26 mouse cellular contexts compared by ENCODE assay signal in the genomic region with DNA sequence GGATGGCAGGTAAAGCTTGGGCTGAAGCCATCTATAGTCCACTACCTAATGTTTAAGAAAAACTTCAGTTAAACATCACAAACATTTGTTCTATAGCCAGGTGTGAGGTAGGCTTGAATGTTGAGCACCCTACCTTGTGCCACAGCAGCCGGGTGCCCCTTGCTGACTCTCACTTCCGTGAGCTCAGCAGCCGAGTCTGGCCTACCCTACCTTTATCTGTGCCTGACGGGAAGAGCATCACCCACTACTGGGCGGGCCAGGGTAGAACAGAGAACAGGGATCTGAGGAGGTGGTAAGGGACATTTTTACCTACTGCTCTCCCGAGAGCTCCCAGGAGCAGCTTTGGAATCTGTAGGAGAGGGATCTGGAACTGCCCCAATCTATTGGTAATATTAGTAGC. TPM values are rescaled to one million over a fixed set of nuclear protein-coding genes. Genes with fewer than 3 reads are reported as not detected.
A peak's percentile ranks its signal among the peaks of the same experiment; 100 is the strongest.
DNase-seq lines count a peak whose midpoint lies in the region; ATAC-seq and TF ChIP-seq lines count a peak whose summit lies in the region.
"Had no signal": no experiment of that assay in that cellular context is flagged by ENCODE, and none has a peak within 500 bp of the region (broad histone marks: within the 10 kb centered on the region; RNA-seq: fewer than 3 reads in every experiment).

No protein-coding gene starts in this region.

- no peak overlapping the region for H3K9ac ChIP-seq in hindbrain, embryonic 15.5 days
- H3K9ac ChIP-seq in hindbrain, embryonic 12.5 days, result no peak overlapping the region
- H3K9ac ChIP-seq in midbrain, postnatal 0 days (replicated peaks; ENCODE audit: low read length, poor library complexity, severe bottlenecking), result peak overlapping the region; percentile 24; the same call in 1 of the 2 replicates
- H3K9ac ChIP-seq: limb, embryonic 13.5 days had no signal

- H3K4me3 ChIP-seq in hindbrain, embryonic 15.5 days, result no peak overlapping the region
- H3K4me3 ChIP-seq in hindbrain, embryonic 12.5 days, result no peak overlapping the region
- no peak overlapping the region for H3K4me3 ChIP-seq in midbrain, postnatal 0 days (ENCODE audit: low read depth, low read length)
- H3K4me3 ChIP-seq: forebrain, embryonic 15.5 days; gastrocnemius, adult 2 months; left cerebral cortex, adult 2 months; limb, embryonic 13.5 days; megakaryocyte, embryonic 14.5 days had no signal

- ATAC-seq in hindbrain, embryonic 15.5 days (ENCODE audit: low FRiP score, low read depth), result no peak
- ATAC-seq in hindbrain, embryonic 12.5 days (ENCODE audit: low FRiP score), result no peak
- ATAC-seq in activated CD4-positive, CD25-positive, alpha-beta regulatory T cell, adult 4 months, result peak; percentile 64
- no peak for ATAC-seq in midbrain, postnatal 0 days (ENCODE audit: low FRiP score)
- ATAC-seq: forebrain, embryonic 15.5 days had no signal

- no peak for TF ChIP-seq CTCF in midbrain, postnatal 0 days (IDR thresholded peaks at IDR 0.05)

- peak overlapping the region; percentile 61; the same call in 1 of the 2 replicates for H3K4me2 ChIP-seq in hindbrain, embryonic 15.5 days
- H3K4me2 ChIP-seq in hindbrain, embryonic 12.5 days (replicated peaks), result no peak overlapping the region
- no peak overlapping the region for H3K4me2 ChIP-seq in midbrain, postnatal 0 days (ENCODE audit: low read depth, low read length, poor library complexity, severe bottlenecking)
- H3K4me2 ChIP-seq: forebrain, embryonic 15.5 days; heart, embryonic 11.5 days; limb, embryonic 13.5 days; liver, embryonic 11.5 days had no signal

- H3K27ac ChIP-seq in hindbrain, embryonic 15.5 days (replicated peaks), result no peak overlapping the region
- no peak overlapping the region for H3K27ac ChIP-seq in hindbrain, embryonic 12.5 days
- H3K27ac ChIP-seq in midbrain, postnatal 0 days (ENCODE audit: low read depth, low read length), result no peak overlapping the region
- H3K27ac ChIP-seq: forebrain, embryonic 15.5 days; gastrocnemius, adult 2 months; left cerebral cortex, adult 2 months; limb, embryonic 13.5 days had no signal

- no peaks in the 10 kb centered on the region for H3K27me3 ChIP-seq in hindbrain, embryonic 15.5 days
- H3K27me3 ChIP-seq in hindbrain, embryonic 12.5 days, result no peaks in the 10 kb centered on the region
- no peaks in the 10 kb centered on the region for H3K27me3 ChIP-seq in midbrain, postnatal 0 days (ENCODE audit: insufficient read depth, low read length)
- H3K27me3 ChIP-seq: CH12.LX; forebrain, embryonic 15.5 days; limb, embryonic 13.5 days had no signal

- 94% methylated on average over 6 of the region's 6 CpGs for WGBS in hindbrain, embryonic 15.5 days
- whole genome bisulfite sequencing in hindbrain, embryonic 12.5 days, result 87% methylated on average over 6 of the region's 6 CpGs
- 86% methylated on average over 6 of the region's 6 CpGs for WGBS in midbrain, postnatal 0 days

- peaks cover 30% of the 10 kb centered on the region for H3K36me3 ChIP-seq in hindbrain, embryonic 15.5 days
- H3K36me3 ChIP-seq in hindbrain, embryonic 12.5 days, result peaks cover 27% of the 10 kb centered on the region
- peaks cover 30% of the 10 kb centered on the region for H3K36me3 ChIP-seq in midbrain, postnatal 0 days (ENCODE audit: insufficient read depth, low read length)

- peaks cover 40% of the 10 kb centered on the region for H3K4me1 ChIP-seq in hindbrain, embryonic 15.5 days (replicated peaks)
- H3K4me1 ChIP-seq in hindbrain, embryonic 12.5 days, result peaks cover 27% of the 10 kb centered on the region
- peaks cover 10% of the 10 kb centered on the region; the same call in 1 of the 2 replicates for H3K4me1 ChIP-seq in midbrain, postnatal 0 days (ENCODE audit: insufficient read depth, low read length)

- H3K9me3 ChIP-seq in hindbrain, embryonic 15.5 days, result no peaks in the 10 kb centered on the region
- H3K9me3 ChIP-seq in hindbrain, embryonic 12.5 days (replicated peaks), result no peaks in the 10 kb centered on the region
- H3K9me3 ChIP-seq in midbrain, postnatal 0 days (ENCODE audit: low read length), result no peaks in the 10 kb centered on the region
- H3K9me3 ChIP-seq: forebrain, embryonic 15.5 days; limb, embryonic 13.5 days; megakaryocyte, embryonic 14.5 days had no signal

- DNase-seq in CD4-positive, CD25-positive, alpha-beta regulatory T cell, adult 2 months (ENCODE audit: low read depth, low spot score), result peak; percentile 72
- DNase-seq in midbrain, postnatal 0 days (ENCODE audit: low spot score), result no peak
- no peak for DNase-seq in left cerebral cortex, adult 8-10 months (ENCODE audit: low spot score in 2 of 2)
- no peak for DNase-seq in ovary, postnatal 10 days (ENCODE audit: low spot score)
- DNase-seq: adrenal gland, postnatal 10 days; cerebellum, adult 8-10 months; cerebellum, postnatal 25 days; gastrocnemius, adult 2 months; gastrocnemius, postnatal 36 days; heart, adult 18-20 months; heart, postnatal 36 days; kidney, adult 11 months; kidney, postnatal 14 days; lung, postnatal 36 days; thymus, postnatal 4 days had no signal

RNA-seq across cellular contexts. Expression of a gene that starts 3.0 kb away (rescaled TPM):
- polyA plus RNA-seq in hindbrain, embryonic 15.5 days (2015; fragmentation: Nextera tagmentation; extraction: Ambion mirVana), result 15.1 and 18.3 TPM in 2 replicates
- polyA plus RNA-seq in hindbrain, embryonic 12.5 days (2016; fragmentation: Nextera tagmentation; extraction: Ambion mirVana), result 8.7 and 9.8 TPM in 2 replicates
- 100 to 1,000 TPM; 103 to 107 TPM for polyA plus RNA-seq in activated CD4-positive, CD25-positive, alpha-beta regulatory T cell, adult 4 months (2017; shearing (Covaris generic))
- total RNA-seq in midbrain, postnatal 0 days (2014; rRNA removed), result 21.9 and 26.2 TPM in 2 replicates
- 16.8 and 17.9 TPM in 2 replicates for polyA plus RNA-seq in midbrain, postnatal 0 days (2015; fragmentation: Nextera tagmentation; extraction: Ambion mirVana)
- total RNA-seq in left cerebral cortex, adult 8-10 months (2022), result 10 to 100 TPM; 12.0 to 15.9 (median 13.8) TPM
- total RNA-seq: monocyte, adult 5-6 weeks had no signal

RNA-seq across cellular contexts. Expression of a gene that starts 16.2 kb away (rescaled TPM):
- polyA plus RNA-seq in hindbrain, embryonic 15.5 days (2015; fragmentation: Nextera tagmentation; extraction: Ambion mirVana), result 359 and 409 TPM in 2 replicates
- 418 and 515 TPM in 2 replicates for polyA plus RNA-seq in hindbrain, embryonic 12.5 days (2016; fragmentation: Nextera tagmentation; extraction: Ambion mirVana)
- polyA plus RNA-seq in activated CD4-positive, CD25-positive, alpha-beta regulatory T cell, adult 4 months (2017; shearing (Covaris generic)), result 1,000 to 10,000 TPM; 1,759 to 1,796 TPM
- 1,580 and 1,646 TPM in 2 replicates for total RNA-seq in midbrain, postnatal 0 days (2014; rRNA removed)
- 382 and 398 TPM in 2 replicates for polyA plus RNA-seq in midbrain, postnatal 0 days (2015; fragmentation: Nextera tagmentation; extraction: Ambion mirVana)
- total RNA-seq in left cerebral cortex, adult 8-10 months (2022), result 100 to 1,000 TPM; 129 to 288 (median 207) TPM

RNA-seq across cellular contexts. Expression of a gene that starts 31.1 kb away (rescaled TPM):
- polyA plus RNA-seq in hindbrain, embryonic 15.5 days (2015; fragmentation: Nextera tagmentation; extraction: Ambion mirVana), result 14.5 TPM in 2 replicates
- polyA plus RNA-seq in hindbrain, embryonic 12.5 days (2016; fragmentation: Nextera tagmentation; extraction: Ambion mirVana), result 15.1 and 16.4 TPM in 2 replicates
- polyA plus RNA-seq in activated CD4-positive, CD25-positive, alpha-beta regulatory T cell, adult 4 months (2017; shearing (Covaris generic)), result 10 to 100 TPM; 15.3 to 17.9 TPM
- 11.5 and 15.7 TPM in 2 replicates for total RNA-seq in midbrain, postnatal 0 days (2014; rRNA removed)
- polyA plus RNA-seq in midbrain, postnatal 0 days (2015; fragmentation: Nextera tagmentation; extraction: Ambion mirVana), result 8.9 and 11.8 TPM in 2 replicates
- total RNA-seq in left cerebral cortex, adult 8-10 months (2022), result 10 to 100 TPM; 12.7 to 14.6 (median 14.0) TPM

RNA-seq across cellular contexts. Expression of a gene that starts 53.3 kb away (rescaled TPM):
- 1.2 and 2.1 TPM in 2 replicates for polyA plus RNA-seq in hindbrain, embryonic 15.5 days (2015; fragmentation: Nextera tagmentation; extraction: Ambion mirVana)
- 9.8 and 11.7 TPM in 2 replicates for polyA plus RNA-seq in hindbrain, embryonic 12.5 days (2016; fragmentation: Nextera tagmentation; extraction: Ambion mirVana)
- polyA plus RNA-seq in activated CD4-positive, CD25-positive, alpha-beta regulatory T cell, adult 4 months (2017; shearing (Covaris generic)), result 1 to 10 TPM; 4.1 to 4.2 TPM
- 1.1 and 1.2 TPM in 2 replicates for total RNA-seq in midbrain, postnatal 0 days (2014; rRNA removed)
- 0.21 and 0.33 TPM in 2 replicates for polyA plus RNA-seq in midbrain, postnatal 0 days (2015; fragmentation: Nextera tagmentation; extraction: Ambion mirVana)
- 1 to 10 TPM; 7.8 to 8.3 (median 8.2) TPM for total RNA-seq in left cerebral cortex, adult 8-10 months (2022)

RNA-seq across cellular contexts. Expression of a gene that starts 53.3 kb away (rescaled TPM):
- polyA plus RNA-seq in hindbrain, embryonic 15.5 days (2015; fragmentation: Nextera tagmentation; extraction: Ambion mirVana), result 113 and 121 TPM in 2 replicates
- 96.2 and 103 TPM in 2 replicates for polyA plus RNA-seq in hindbrain, embryonic 12.5 days (2016; fragmentation: Nextera tagmentation; extraction: Ambion mirVana)
- 10 to 100 TPM; 50.7 to 59.5 TPM for polyA plus RNA-seq in activated CD4-positive, CD25-positive, alpha-beta regulatory T cell, adult 4 months (2017; shearing (Covaris generic))
- total RNA-seq in midbrain, postnatal 0 days (2014; rRNA removed), result 129 and 131 TPM in 2 replicates
- 112 and 115 TPM in 2 replicates for polyA plus RNA-seq in midbrain, postnatal 0 days (2015; fragmentation: Nextera tagmentation; extraction: Ambion mirVana)
- 100 to 1,000 TPM; 131 to 143 (median 135) TPM for total RNA-seq in left cerebral cortex, adult 8-10 months (2022)
